Mouse (Mus musculus) fibroblast of lung, adult 2 months (primary cell): ENCODE data around the gene Sin3a.
A peak's percentile ranks its signal among the peaks of the same experiment; 100 is the strongest.

ENCODE experiments used
- DNase-seq: peaks from one replicate; pipeline ENCODE4 v3.0.0-alpha.2; 2011; ENCODE audit warnings: low read depth

Sin3a gene

DNA sequence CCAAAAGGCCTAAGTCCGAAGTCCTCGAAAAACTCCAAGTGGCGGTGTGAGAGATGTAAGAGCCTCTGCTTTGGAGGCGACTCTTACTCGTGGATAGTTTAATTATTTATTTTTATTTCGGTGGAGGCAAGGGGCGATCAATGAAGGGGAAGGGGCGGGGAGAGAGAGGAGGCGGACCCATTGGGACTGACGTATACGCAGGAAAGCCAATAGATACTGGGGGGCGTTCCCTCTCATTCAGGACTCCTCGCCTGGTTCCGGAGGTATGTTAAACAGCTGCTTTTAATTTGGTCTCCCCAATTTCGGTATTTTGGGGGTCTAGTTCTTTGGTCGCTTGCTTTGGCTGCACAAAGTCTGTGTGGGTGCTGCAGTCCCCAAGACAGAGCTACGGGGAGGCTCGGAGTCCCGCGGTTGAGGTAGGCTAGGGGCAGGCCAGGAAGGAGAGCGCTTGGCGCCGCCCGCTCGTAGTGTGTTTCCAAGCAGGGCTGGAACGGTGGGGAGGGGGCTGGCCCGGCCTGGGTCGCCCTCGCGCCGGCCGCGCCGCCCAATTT is at the start of gene Sin3a:
Gene Sin3a (plus strand): TSS at position 240 of the 551 bp plus-strand sequence.
- peak; percentile 57 for DNase-seq

DNA sequence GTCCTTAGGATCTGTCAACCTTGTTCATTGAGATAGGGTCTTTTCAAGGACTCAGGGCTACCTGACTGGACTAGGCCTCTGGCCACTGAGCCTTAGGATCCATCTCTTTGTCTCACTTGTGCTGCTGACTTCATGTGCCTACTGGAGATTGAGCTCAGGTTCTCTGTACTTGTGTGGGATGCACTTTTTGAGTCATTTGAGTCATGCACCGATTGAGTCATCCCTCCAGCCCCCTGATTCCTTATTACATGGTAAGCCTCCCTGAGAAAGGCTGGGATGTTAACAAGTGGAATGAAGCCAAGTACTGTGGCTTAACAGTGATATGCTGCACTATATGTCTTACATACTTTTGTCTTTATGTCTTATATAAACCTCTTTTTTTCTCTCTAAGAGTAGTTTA is 40.1 kb upstream of the Sin3a start:
- DNase-seq: no peak

DNA sequence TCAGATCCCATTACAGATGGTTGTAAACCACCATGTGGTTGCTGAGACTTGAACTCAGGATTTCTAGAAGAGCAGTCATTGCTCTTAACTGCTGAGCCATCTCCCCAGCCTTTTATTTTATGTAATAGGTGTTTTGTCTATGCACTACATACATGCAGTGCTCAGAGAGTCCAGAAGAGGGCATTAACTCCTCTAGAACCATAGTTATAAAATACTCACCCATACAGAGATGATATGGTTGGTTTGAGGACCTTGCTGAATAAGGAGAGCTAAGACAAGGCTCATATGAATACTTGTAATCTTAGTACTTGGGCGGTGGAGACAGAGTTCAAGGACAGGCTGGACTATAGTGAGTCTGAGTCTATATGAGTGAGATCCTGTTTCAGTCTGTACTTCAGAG is 15.6 kb upstream of the Sin3a start:
- DNase-seq: no peak

DNA sequence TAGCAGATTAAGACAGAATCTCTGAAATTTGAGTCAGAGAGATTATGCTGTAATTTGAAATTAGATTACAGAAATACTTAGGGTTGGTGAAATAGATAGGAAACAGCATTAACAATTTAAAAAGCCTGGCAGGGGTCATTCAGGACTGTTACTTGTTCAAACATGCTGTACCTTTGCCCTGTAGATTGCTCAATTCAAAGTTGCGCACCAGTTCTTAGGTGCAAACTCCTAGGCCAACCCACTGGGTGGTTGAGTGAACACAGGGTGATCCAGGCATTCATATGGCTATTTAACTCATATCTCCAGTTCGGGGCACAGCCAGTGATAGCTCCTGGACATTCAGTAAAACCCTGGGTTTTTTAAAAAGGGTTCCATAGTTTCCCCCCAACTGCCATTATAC is 7.7 kb upstream of the Sin3a start:
- no peak for DNase-seq

DNA sequence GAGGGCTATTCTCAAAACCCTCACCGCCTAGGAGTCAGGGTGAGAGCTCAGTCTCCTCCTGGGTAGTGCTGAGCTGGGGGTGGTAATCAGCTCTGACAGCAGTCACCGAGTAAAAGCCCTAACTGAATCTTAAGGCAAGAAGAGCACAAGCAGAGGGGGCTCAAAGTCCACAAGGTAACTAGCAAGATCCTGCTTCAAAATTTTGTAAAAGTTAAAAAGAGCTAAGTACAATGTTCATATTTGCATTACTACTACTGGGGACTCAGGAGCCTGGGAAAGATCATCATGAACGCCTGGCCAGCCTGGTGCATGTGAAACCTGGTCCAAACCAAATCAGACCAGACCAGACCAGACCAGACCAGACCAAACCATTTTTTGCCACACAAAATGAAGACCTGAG is 3.6 kb upstream of the Sin3a start:
- DNase-seq: no peak

DNA sequence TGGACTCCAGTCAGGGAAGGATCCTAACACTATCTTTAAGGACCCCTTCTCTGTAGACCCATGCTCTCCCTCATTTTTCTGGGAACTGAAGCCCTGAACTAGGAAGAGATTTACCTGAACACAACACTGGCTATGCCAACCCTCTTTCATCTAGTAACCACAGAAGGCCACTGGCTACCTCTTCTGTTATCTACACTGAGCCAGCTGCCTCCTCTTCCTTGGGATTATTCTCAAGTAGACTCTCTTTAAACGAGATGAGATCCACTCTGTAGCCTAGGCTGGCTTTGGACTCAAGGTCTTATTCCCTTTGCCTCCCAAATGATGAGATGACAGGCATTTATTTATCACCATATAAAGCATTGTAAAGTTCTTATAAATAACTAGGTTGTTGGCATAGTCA is 1.6 kb upstream of the Sin3a start:
- DNase-seq: no peak

DNA sequence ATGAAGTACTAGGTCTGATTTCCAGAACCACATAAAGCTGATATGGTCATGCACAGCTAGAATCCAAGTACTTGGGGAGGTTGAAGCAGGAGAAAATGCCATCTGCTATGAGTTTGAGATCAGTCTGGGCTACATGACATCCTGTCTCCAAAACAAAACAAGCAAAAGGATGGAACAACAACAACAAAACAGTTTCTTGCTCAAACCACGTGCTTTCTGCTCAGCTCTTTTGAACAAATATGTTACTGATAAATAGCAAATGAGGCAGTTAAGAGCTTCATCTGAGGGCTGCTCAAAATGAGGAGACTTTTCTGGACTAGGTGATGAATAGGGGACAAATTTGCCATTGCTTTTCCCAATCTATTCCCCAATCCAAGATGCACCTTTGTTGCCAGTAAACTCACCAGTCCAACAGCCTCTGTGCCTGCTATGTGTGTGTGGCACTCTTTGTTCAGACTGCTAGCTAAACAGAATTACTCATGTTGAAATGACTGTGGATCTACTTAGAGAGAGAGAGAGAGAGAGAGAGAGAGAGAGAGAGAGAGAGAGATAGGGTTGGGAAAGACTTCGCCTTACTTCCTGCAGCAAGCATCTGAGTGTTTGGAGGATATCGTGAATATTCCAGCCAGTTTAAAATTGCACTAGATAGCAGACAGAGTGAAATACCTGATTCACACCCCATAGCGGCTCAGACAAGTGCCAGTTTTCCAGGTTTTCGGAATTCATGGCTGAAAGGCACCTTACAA is 867 bp upstream of the Sin3a start:
- DNase-seq: no peak

DNA sequence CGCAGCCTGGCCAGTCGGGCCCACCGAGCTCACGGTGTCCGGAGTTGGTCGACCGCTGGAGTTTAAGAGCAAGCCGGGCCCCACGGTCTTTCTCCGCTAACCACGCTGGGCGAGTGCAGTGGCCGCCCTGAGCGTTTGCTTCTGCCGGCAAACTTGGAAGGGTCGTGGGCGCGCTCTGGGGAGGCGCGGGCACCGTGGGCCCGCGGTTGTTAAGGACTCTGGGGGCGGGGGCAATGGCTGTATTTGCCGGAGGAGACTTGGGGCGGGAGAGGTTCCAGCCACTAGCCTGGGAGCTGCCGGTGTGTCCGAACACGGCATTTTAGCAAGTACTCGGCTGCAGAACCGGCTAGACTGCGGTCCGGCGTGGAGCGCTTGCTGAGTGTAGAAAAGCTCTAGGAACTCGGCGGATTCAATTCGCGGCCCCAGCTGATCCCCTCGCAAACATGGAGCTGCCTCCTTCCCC is 717 bp downstream of the Sin3a start:
- DNase-seq: no peak

DNA sequence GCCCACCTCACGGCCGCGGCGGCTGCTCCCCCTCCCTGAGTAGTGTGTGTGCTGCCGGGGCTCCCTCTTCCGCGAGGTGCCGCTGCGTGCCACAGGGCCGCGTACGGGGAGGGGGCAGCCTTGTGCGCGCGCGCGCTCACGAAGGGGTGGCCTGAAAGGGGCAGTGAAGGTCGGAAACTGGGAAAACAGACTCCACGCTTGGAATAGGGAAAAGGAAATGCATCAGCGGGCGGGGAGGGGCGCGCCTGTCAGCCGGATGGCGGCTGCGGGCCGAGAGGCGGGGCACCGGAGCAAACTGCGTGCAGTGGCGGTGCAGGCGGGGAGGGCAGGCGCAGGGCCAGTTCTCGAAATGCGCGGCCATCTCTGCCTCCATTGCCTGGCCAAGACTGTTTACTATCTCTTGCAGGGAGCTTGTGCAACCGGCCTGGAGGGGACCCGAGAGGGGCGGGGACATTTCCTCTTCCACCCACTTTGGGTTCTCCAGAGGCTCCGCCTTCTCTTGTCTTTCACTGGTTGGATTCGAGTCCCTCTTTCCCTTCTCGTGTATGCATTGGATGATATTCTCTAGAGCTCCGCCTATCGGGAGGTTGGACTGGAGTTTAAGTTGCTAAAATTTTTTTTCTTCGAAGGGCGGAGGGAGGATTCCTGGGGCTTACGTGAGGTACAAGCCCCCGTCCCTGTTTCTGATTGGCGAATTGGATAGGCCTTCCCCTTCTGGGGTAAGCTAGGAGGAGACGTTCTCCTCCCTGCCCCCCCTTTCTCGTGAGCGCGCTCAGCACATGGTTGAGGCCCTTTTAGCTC is 1.3 kb downstream of the Sin3a start:
- DNase-seq: peak; percentile 100

DNA sequence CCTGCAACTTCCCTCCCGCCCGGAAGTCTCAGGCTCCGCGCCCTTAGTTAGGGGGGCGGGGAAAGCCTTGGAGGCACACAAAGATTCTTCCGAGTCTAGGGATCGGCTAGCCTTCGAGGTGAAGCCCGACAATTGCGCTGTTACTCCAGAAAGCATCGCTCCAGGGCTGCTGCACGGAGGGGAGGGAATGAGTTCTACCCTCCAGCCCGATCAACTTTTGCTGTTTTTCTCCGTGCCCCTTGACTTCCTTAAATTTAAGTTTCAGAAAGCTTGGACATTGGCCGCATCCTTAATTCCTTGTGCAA is 1.9 kb downstream of the Sin3a start:
- no peak for DNase-seq

DNA sequence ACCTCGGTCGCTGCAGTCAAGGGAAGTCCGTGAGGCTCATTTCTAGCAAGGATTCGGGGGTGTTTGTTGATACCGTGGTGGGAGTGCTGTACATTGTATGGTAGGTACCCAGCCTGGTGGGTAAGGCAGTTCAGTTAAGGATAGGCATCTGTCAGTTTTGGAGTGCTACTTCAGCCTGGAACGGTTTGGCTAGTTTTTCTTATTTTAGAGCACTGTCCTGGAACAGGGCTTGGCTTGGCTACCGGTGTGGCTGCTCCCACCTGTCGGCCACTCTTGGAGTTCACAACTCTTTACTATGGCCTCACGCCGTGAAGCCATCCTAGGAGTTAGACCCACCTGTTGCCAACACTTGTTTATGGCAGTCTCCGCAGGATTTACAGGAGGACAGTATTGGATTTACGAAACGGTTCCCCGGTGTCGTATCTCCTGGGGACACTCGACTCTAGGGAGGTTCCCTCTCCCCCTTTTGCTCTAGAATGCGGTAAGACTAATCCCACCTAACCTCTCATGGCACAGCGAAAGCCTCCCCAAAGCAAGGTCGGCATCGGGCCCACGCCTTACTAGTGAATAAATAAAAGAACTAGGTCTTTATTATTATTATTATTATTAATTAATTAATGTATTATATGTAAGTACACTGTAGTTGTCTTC is 2.5 kb downstream of the Sin3a start:
- DNase-seq: no peak

DNA sequence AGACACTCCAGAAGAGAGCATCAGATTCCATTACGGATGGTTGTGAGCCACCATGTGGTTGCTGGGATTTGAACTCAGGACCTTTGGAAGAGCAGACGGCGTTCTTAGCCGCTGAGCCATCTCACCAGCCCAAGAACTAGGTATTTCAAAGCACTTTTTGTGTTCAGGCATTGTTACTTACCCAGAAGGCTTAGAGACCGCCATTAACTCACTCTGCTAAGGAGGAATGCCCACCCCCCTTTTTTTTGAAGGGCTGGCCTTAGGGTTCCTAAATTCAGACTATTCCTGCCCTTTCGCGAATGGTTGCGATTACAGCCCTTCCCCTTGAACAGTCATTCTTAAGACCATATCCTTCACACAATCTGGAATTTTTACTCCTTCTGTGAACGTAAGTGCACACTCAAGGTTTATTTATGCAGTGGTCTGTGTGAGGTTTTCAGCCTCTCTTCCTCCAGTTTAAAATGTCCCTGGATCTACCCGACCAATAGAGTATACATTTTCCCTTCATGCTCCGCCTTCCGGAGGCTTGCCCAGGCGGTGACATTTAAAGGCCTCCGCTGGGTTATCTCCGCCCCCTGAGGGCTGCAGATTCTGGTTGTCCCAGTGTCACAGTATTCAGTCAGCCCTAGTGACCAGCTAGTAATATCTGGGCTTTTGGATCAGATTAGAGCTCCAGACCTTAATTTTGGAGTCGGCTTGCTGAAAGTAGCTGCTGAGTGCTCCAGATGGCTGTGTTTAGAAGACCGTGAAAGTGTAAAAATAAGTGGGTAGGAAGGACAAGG is 3.2 kb downstream of the Sin3a start:
- peak; percentile 47 for DNase-seq

DNA sequence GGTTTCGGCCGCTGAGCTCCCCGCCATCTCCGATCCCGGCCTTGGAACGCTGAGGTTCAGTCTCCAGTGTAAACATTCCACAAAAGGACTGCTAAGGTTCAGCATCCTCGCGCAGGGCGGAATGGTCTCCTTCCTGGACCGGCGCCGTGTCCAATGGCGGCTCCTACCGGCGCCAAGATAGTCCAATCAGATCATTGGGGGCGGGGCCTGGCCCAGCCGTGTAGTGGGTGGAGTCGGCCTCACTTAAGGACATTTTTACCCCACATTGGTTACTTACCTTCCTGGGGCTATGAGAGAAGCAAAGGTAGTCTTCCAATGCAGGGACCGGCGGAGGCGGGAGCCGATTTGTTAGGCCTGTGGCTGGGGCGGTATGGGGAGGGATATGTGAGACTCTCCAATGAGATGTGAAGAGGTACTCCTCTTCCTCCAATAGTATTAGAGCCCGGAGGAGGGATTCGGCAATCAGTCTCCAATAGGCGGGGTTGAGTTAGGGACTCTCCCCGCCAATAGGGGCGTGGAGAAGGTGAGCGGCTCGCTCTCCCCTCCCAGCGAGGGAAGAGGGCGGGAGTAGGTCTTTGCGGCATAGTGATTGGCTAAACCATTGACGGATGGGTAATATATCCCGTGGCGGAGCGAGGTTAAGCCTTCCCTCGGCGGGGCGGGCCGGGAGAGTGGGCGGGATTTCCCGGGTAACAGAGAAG is 4.0 kb downstream of the Sin3a start:
- DNase-seq: peak; percentile 99

DNA sequence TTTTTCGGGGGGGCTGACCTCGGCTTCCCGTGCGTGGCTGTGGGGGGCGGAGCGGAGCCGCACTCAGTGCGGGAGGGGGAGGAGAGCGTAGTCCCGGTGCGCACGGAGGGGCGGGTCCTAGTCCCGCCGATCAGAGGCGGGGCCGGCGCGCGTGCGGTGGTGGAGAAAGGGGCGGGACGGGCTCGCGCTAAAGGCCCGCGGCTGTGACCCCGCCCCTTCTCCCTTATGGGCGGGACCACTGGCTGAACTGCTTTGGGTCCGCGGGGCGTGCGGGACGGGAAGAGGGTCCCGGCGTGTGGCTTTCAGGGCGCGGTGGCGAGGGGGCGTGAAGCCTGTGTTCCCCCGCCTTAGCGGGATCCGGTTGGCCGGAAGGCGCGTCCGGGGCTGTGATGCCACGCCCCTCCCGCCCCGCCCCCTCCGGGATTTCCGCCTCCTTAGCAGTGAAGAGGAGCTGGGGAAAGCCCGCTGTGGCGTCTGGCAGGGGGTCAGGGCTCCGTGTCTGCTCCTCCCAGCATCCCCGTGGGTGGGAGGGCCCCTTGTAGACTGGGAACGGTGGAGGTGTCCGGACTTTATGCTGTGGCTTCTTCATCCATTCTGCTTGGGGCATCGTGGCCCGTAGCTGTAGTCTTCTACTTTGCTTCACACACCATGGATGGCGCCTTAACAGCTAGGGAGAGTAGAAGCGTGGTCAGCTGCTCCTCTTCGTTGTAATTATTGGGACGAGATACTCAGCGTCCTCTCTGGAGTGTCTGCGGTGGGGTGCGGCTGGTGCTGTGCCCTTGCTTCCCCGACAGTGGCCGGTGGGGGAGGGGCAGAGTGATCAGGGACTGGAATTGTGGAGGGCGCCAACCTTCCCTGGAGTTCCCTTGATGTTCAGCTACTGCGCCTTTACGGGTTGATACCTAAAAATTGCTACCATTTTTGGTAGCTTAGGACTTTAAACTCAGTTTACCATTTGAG is 5.1 kb downstream of the Sin3a start:
- peak; percentile 71 for DNase-seq

DNA sequence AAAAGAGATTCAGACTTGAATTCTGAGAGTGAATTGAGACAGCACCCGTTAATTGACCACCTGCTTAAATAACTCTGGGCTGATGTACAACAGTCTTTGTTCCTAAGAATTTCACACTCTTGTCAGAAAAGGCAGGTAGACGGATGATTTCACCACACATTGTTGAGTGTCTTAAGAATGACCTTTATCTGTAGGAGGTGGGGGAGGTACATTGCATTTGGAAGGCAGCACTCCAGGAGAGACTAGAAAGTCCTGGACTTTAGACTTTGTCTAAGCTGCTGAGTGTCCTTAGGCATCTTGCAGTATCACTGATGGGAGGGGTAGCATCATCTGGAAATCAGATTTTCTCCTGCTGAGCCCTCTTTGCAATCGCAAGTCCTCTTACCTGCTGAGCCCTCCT is 10.4 kb downstream of the Sin3a start:
- no peak for DNase-seq

DNA sequence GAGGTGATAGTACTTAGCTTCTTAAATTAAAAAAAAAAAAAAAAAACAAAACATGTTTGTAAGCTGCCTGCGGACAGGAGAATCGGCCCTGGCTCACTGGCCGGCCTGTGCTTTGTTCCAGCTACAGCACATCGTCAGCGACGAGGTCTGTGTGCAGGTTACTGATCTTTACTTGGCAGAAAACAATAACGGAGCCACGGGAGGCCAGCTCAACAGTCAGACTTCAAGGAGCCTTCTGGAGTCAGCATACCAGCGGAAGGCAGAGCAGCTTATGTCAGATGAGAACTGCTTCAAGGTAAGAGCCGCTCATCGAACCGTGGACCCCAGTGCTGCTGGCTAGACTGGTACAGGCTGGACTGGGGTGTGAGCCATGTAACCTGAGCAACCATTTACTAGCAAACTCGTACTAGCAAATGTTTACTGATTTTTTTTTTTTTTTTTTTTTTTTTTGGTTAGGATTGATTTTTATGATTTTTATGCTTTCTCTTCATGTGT is 45.5 kb downstream of the Sin3a start:
- no peak for DNase-seq

DNA sequence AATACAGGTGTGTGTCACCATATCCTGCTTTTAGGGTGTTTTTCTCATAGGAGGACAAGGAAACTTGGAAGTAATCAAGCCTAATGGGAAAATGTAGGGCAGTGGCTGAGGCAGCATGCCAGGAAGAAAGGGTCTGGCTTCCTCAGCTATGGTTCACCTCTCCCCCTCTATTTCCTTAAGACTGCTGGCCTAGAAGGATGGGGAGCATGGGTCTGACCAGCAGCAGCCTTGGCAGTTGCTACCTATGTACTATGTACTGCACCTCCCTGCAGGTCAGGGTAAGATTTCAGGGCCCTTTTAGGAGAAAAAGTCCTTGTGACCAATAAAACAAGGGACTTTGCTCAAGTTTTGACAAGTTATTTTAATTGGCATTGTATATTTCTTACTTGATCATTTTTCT is 57.8 kb downstream of the Sin3a start:
- DNase-seq: no peak

DNA sequence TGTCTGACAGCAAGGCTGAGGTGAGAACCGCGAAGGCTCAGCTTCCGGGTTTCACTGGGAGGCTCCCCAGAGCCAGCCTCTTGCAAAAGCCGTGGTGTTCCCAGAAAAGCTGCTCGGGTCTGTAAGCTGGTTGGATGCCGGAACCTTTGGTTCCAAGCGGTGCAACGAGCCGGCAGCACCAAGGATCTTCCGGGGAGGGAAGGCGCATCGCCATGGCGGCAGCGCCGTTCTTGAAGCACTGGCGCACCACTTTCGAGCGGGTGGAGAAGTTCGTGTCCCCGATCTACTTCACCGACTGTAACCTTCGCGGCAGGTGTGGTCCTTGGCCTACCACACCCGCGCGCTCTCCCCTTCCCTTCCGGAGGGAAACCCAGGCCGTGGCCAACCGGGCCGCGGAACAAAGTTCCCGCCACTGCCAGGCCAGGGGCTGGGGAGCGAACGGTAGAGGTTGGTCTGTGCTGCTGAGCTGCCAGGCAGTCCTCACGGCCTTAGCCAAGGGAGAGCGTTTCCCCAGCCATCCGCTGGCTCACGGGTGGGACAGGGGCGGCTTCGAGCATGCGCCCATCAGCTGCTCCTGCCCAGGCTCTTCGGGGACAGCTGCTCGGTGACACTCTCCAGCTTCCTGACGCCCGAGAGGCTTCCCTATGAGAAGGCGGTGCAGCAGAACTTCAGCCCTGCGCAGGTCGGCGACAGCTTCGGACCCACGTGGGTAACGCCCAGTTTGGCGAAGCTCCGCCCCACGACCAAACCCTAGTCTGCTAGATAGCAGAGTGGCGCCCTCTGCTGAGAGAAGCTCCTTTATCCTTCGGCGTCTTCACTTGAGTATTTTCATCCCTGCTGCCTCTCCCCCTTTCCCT is 59.0 kb downstream of the Sin3a start, which contains the start of gene Man2c1:
Gene Man2c1 (plus strand): TSS at position 114 of the 857 bp plus-strand sequence.
- DNase-seq: peak; percentile 87

DNA sequence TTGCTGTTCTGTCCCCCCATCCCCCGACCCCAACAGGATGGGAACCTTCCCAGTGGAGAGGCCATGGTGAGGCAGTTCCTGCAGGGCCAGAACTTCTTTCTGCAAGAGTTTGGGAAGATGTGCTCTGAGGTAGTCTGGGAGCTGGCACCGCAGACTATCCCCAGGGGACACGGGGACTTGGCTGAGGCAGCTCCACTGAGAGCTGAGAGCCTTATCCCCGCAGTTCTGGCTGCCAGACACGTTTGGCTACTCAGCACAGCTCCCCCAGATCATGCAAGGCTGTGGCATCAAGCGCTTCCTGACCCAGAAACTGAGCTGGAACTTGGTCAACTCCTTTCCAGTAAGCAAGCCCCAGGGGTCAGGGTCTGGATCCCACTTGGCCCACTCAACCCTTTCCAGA is 65.4 kb downstream of the Sin3a start:
- no peak for DNase-seq
